Mouse (Mus musculus): ENCODE measurements around the gene Gm28042. TPM values are rescaled to one million over a fixed set of nuclear protein-coding genes. Genes with fewer than 3 reads are reported as not detected.

Gene Gm28042
- total RNA-seq, 1 experiment from 2014 or later: 0.85 TPM

DNA sequence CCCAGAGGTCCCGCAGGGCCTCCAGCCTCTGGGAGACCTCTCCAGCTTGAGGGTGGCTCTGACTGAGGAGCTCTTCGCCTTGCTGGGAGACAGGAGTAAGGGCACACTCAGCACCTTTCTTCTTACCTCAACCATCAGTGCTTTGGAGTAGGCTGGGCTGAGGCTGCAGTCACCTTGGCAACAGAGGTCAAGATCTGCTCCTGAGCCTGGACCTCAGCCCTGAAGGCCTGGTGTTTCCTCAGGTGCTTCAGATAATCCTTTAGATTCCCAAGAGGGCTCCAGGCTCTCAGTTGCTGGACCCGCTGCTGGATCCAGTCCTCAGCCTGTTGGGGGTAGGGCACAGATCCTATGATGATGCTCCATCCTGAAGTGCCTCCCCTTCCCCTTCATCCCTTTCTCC, 32.2 kb downstream of the Gm28042 start:
- DNase-seq: no peak

DNA sequence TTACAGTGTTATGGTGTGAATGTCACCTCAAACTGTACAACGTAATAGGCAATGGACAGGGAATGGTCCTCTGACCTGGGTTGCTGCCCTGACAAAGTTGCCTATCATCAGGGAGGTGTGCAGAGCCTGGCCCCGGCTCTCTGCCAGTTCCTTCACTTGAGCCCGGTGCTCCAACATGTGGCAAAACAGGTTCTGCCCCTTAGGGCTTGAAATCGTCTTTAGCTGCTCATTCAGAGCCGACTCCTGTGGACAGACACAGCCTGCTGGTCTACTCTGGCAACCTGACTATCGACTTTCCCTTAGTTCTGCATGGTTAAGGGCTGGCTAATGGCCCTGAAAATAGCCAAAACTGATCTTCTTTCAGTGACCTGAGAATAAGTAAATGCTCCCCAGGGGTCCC, 32.9 kb downstream of the Gm28042 start:
- peak; percentile 62 for DNase-seq

DNA sequence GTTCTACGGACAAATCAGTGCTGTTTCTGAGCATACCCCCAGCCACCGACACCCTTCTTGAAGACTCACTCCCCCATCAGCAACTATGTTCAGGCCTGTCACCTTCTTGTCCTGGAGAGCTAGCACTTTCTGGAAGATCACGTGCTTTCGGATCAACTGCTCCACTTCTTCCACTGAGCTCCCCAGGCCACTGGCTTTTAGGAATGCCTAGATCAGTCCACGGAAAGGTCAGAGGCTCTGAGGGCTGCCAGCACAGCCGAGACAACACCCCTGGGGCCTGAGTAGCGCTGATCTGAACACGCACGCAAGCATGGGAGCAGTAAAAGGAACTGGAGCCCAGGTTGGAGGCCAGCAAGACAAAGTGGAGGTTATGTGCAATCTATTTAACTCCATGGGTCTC, 33.4 kb downstream of the Gm28042 start:
- DNase-seq: peak; percentile 69

DNA sequence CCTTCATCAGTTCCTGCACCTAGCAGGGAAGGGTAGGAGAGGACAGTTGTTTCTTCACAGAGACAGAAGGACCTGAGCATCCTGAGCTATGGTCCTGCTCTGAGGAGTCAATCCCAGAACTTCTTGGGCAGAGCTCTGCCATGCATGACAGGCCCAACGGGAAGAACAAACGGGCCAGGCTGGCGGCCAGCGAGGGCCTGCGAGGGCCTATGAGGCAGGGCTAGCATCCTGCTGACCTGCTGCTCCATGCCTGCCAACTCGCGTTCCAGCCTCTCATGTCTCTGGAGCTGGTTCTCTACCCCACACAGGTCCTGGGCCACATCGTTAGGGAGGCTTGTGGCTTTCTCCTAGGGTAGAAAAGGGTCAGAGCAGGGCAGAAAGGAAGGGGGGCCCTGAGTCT, 35.0 kb downstream of the Gm28042 start:
- no peak for DNase-seq

DNA sequence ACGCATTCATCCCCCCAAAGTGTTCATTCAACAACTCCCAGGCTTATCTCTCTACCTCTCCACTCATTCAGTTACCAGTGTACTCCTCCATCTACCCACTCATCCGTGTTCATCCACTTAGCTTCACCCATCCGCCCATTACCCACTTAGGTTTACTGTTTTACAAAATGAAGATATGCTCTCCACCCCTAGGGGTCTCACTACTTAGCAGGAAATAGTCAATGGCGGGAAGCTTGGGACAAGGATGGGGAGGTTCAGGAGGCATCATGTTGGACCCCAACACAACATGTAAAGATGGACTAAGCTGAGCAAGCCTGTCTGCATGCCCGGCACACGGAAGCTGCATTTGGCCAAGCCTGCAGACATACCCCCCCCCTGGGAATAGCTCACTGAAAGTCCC, 37.3 kb downstream of the Gm28042 start:
- DNase-seq: no peak

DNA sequence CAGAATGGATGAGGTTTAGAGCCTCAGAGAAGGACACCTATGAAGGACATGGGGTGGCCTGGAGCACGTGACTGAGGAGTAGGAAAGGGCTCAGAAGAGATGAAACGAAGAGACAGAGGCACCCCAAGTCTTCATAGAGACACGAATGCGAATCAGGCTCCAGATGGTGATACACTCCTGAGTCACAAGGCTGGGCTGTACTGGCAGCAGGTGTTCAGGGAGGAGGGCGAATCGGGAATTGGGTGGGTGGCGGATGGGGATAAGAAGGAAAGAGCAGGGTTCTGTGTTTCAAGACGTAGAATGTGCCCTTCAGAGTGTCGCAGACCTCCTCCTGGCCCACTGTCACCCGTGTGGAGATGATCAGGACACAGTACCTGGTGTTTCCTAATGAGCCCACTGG, 38.0 kb downstream of the Gm28042 start:
- no peak for DNase-seq

DNA sequence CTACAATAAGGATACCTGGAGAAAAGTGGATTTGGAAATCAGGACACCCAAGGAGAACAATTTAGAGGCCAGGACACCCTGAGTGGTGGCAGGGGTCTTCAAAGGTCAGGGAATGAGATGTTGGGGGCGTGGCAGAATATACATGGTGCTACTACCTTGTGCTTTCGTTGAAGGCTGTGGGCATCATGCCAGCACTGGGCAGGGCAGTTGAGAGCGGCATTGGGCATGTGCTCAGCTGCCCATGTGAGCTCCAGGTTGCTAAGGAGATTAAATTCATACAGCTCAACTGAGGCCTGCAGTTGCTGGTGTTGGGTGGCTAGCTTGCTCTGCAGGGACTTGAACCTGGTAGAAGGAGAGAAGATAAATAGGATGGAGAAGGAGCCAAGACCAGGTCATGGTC, 38.9 kb downstream of the Gm28042 start:
- peak; percentile 40 for DNase-seq

DNA sequence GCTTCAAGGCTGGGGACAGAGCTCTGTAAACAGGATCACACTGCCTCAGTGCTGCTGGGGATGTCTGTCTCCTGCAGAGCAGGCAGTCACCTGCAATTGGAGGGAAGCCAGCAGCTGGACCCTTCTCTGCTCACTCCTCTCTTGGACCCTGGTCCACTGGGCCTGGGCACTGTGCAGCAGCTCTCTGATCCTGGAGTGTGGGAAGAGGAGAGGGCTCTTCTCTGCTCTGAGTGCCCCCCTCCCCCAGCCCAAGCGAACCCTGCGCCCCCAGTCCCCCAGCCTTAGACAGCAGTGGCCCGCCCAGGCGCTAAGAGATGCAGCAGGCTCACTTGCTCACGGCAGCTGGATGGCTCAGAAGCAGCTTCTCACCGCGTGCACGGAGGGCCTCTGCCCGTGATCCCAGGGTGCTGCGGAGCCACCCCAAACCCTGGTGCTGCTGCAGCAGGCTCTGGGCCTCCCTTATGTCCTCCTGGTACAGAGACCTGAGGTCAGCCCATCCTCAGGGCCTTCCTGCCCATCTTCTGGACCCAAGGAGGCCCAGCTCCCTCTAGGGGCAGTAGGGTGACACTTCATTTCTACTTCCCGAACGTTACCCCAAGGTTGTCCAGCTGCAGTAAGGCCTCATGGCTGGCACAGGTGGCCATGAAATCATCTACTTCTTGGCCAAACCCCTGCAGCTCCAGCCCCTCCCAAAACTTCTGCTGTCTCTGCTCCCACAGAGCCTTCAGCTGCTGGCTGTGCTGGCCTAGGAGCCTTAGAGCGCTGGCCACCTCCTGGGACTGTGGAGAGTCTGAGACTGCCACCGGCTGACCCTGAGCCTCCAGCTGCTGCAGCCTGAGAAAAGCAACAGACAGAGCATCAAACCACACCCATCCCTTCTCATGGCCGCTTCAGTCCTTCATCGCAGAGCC, 41.5 kb downstream of the Gm28042 start:
- DNase-seq: peak; percentile 73

DNA sequence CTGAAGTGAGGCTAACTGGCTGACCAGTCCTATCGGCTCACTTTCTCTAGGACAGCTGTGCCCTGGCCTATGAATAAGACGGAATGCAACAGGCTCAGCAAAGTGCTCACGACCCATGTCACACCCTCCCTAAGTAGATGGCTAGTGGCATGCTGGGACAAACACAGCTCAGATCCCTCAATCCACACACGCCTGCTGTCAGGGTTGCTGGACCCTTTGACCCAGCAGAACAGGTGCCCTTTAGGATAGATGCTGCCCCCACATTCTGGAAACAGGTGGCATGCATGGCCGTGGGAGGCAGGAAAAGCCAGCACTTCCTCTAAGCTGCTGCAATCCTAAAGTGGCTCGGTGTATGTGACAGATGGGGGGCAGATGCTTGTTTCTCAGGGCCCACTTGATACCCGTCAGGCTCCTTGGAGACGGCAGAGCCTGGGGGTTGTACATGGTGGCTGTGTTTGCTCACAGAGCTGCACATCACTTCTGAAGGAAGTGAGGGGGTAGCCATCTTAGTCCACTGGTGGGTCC, 42.2 kb downstream of the Gm28042 start:
- DNase-seq: no peak

DNA sequence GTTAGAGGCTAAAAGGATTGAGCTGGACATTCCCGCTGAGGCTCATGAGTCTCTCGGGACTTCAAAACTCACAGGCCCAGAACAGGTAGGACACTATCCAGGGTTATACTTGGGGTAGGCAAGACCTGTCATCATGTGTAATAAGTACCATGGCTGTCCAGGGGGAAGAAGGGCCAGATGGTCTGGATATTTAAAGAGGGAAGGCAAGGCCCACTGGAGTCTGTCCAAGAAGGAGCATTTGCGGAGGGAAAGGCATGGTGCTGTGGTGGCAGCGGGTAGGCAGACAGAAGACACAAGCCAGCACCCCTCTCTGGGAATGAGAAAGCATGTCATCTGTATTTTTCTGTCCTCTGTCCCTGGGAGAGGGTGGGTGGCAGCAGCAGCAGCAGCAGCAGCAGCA, 46.8 kb downstream of the Gm28042 start:
- DNase-seq: no peak

DNA sequence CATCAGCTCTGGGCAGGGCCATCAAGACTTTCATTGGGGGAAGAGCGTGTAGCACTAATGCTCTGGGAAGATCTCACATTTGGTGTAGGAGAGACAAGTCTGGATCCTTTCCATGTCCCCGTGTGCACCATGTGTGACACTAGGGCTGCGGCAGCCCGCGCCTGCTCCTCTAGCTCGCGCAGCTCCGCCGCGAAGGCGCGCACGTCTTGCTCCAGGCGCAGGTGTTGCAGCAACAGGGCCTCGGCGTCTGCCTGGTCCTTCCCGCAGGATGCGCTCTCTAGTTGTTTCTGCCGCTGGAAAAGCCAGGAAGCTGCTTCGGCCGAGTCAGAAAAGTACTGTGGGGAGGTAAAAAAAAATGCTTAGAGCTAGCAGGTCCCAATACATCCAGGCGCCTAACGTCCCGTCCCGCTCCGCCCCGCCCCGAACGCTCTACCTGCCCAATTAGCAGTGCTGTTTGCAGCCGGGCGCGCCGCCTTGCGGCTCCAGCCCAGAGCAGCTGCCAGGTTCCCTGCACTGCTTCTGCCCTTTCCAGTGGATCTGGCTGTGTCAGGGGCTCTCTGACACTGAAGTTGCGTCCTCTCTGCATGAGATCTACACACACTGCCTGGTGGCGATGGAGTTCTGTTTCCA, 48.9 kb downstream of the Gm28042 start:
- DNase-seq: peak; percentile 77

DNA sequence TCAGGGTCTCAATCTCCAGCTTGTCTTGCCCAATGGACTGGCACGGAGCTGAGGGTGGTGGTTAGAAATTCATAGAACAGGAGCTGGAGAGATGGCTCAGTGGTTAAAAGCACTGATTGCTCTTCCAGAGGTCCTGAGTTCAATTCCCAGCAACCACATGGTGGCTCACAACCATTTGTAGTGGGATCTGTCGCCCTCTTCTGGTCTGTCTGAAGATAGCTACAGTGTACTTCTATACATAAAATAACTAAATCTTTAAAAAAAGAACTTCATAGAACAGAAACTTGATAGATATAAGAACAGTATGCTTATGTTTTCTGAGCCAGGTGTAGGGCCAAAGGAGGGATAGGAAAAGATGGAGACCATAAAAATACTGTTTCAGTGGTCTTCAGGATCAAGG, 55.1 kb downstream of the Gm28042 start:
- DNase-seq: no peak

DNA sequence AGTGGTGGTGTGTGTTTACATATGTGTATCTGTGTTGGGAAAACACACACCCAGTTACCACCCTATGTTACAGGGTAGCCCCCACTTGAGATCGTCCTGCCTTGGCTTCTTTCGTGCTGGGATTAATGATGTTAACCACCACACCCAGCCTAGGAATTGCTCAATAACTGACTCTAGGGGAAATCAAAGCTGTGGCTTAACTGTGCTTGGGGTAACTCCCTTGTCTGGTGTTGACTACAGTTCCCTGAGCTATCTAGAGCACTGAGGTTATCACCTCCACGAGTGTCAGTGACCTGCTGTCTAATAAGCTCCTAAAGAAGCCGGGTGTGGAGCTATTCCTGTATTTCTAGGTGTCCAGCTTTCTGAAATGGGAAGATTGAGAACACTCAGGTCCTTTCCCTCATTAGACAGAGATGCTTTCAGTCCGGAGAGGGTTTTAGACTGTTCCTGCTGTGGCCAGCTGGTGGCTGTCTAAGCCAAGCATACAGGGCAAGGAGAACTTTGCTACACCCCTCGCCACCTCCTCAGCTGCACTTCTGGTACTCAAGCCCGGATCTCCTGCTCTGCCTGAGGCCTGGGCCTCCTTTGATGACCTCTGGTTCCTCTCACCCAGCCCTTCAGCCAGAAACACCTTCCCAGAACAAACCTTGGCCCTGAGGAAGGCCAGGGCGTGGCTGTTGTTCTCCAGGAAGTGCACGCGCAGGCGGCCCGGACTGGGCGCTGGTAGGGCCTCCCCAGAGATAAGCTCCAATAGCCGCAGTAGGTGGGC, 57.5 kb downstream of the Gm28042 start:
- peak; percentile 57 for DNase-seq

DNA sequence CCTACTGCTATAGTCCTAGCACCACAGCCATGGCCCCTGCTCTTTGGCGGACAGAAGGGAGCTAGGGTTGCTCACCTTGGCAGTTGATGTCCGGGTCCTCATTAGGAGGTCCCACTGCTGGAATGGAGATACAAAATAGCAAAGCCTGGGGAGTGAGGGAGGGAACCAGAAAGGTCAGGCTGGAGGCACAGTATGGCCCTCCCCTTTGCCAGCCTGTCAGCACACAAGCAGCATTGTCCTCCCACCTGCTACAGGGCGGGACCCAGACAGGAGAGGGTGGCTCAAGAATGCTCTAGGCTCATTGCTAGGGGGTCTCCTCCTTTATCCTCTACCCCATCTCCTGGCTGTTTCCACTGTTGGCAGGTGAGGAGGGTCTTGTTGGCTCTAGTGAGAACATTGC, 58.7 kb downstream of the Gm28042 start:
- DNase-seq: no peak

DNA sequence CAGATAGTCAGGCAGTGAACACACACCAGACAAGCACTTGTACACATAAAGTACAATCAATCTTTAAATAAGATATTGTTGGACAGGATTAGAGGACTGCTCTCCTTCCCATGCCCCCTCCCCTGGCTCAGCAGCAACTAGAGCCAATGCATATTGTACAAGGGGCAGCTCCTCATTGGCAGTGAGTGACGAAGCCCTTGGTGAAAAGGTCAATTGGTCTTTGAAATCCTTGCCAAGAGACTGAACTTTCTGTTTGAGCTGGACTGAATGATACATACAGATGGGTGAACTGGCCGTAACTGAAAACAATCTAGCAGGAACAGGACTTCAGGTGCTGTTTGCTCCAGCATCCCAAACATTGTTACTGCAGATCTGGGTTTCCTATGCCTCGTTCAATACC, 60.1 kb downstream of the Gm28042 start:
- DNase-seq: peak; percentile 58

DNA sequence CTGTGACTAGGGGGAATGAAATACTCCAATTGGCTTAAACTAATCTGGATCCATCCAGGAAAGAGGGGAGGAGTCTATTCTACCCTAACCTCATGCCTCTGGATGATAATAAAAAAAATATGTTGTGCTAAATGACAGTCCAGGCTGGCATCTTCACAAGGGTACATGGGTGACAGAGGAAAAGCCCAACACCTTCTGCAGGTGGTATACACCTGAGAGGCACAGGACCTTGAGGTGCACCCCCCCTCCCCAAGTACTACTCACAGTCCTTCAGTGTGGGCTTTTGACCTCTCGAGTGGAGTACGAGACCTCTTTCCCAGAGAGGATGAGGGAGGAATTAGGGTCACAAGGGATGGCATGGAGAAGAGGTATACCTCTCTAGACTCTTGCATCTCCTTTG, 60.6 kb downstream of the Gm28042 start:
- DNase-seq: no peak

DNA sequence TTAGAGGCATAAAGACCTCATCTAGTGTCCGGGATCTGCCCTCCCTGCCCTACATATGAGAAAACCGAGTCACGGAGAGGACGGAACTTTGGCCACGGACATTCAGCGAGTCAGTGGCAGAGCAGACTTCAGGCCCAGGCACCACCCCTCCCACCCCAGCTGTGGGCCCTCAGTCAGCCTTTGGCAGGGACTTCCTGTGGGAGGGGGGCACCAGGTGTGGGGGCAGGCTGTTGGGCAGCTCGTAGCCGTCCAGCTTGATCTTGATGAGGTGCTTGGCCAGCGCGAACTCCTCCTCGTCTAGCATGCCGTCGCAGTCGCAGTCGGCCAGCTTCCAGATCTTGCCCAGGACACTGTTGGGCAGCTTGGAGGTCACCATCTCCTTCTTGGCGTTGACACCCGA, 63.7 kb downstream of the Gm28042 start:
- no peak for DNase-seq

Small RNA genes lying within 50 kb of the gene (microRNA-seq; reads per million reads assigned to microRNA genes)
- 0 to 0.38 reads per million in 2 experiments for gene Mir7665

Other genes with a start within 250 kb of the Gm28042 start
- 14.8 and 18.9 TPM in 2 replicates for gene Rpap1, start 240.0 kb upstream of the Gm28042 start, total RNA-seq (2021)
- 6.0 and 7.7 TPM in 2 replicates for gene Tyro3, start 229.8 kb upstream of the Gm28042 start, total RNA-seq (2021)
- gene Mga, start 130.3 kb upstream of the Gm28042 start, total RNA-seq (2021): 46.9 and 56.9 TPM in 2 replicates
- gene Mapkbp1, start 54.8 kb upstream of the Gm28042 start, total RNA-seq (2021): 13.9 and 17.7 TPM in 2 replicates
- gene Jmjd7, start within 50 bp of the Gm28042 start, total RNA-seq (2021): 8.3 and 12.1 TPM in 2 replicates
- gene Pla2g4b, start 5.9 kb downstream of the Gm28042 start, total RNA-seq (2021): 2.9 and 4.8 TPM in 2 replicates
- gene Ehd4, start 127.1 kb downstream of the Gm28042 start, total RNA-seq (2021): 34.2 and 48.1 TPM in 2 replicates
- 0.48 and 0.53 TPM in 2 replicates for gene Pla2g4e, start 217.8 kb downstream of the Gm28042 start, total RNA-seq (2021)